Comparison of ENCODE assay signal across 10 mouse cellular contexts in the genomic region with DNA sequence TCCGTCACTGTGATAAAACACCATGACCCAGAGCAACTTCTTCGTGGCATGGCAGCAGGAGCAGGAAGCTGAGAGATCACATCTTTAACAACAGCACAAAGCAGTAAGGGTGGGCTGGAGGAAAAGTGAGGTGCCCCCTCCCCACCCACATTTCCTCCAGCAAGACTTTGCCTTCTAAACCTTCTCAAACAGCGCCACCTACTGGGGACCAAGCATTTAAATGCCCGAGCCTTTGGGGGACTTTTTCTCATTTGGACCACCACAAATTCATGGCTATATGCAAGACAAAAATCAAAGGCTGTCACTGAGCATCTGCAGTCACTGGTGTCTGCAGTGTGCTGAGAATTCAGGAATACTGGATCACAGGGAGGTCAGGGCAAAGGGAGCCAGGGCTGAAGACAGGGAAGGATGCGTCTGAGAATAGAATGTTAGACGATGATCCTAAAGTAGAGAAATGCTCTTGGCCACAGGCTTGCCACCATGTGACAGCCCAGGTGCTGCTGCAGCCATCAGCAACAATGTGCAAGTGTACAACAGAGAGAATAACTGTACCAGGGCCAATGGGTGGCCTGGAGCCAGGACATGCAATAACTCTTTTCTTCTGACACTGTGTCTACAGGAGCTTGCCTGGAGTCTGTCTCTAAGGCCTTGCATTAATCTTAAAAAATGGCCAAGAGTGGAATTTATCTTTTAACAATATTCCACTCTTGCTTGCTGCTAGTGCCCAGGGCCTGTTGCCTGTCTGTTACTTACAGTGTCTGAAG.
DNase-seq lines count a peak whose midpoint lies in the region; ATAC-seq and TF ChIP-seq lines count a peak whose summit lies in the region.
"Had no signal": no experiment of that assay in that cellular context is flagged by ENCODE, and none has a peak within 500 bp of the region (broad histone marks: within the 10 kb centered on the region; RNA-seq: fewer than 3 reads in every experiment).

No protein-coding gene starts in this region.

- peak; percentile 58 for TF ChIP-seq CTCF in hindbrain, postnatal 0 days (IDR thresholded peaks at IDR 0.05; ENCODE audit: low read depth)
- peak; percentile 43; the same call in 1 of the 2 replicates for TF ChIP-seq CTCF in small intestine, adult 2 months (IDR thresholded peaks at IDR 0.05; ENCODE audit: extremely low read depth, insufficient read length, insufficient replicate concordance, low read depth, low read length)

- no peak overlapping the region for H3K4me2 ChIP-seq in hindbrain, postnatal 0 days (ENCODE audit: low read depth, low read length)
- H3K4me2 ChIP-seq in hindbrain, embryonic 12.5 days (replicated peaks): no peak overlapping the region
- H3K4me2 ChIP-seq in midbrain, embryonic 16.5 days (ENCODE audit: low read length): no peak overlapping the region
- H3K4me2 ChIP-seq: lung, embryonic 15.5 days had no signal

- no peak overlapping the region for H3K4me3 ChIP-seq in hindbrain, postnatal 0 days (ENCODE audit: low read length)
- no peak overlapping the region for H3K4me3 ChIP-seq in hindbrain, embryonic 12.5 days
- H3K4me3 ChIP-seq in small intestine, adult 2 months (ENCODE audit: low read depth, low read length): no peak overlapping the region
- no peak overlapping the region for H3K4me3 ChIP-seq in midbrain, embryonic 16.5 days (ENCODE audit: low read depth, low read length)
- H3K4me3 ChIP-seq: lung, embryonic 15.5 days had no signal

- ATAC-seq in hindbrain, postnatal 0 days: no peak
- ATAC-seq in hindbrain, embryonic 12.5 days (ENCODE audit: low FRiP score): no peak
- ATAC-seq in midbrain, embryonic 16.5 days: no peak

- no peaks in the 10 kb centered on the region for H3K4me1 ChIP-seq in hindbrain, postnatal 0 days (ENCODE audit: insufficient read depth, low read length)
- H3K4me1 ChIP-seq in hindbrain, embryonic 12.5 days: peaks cover 9% of the 10 kb centered on the region
- no peaks in the 10 kb centered on the region for H3K4me1 ChIP-seq in small intestine, adult 2 months (ENCODE audit: control insufficient read depth, insufficient read depth, insufficient read length, low read length)
- no peaks in the 10 kb centered on the region for H3K4me1 ChIP-seq in midbrain, embryonic 16.5 days (ENCODE audit: control insufficient read depth, insufficient read depth, low read length)
- H3K4me1 ChIP-seq: lung, embryonic 15.5 days had no signal

- no peak overlapping the region for H3K9ac ChIP-seq in hindbrain, postnatal 0 days (replicated peaks; ENCODE audit: low read length)
- no peak overlapping the region for H3K9ac ChIP-seq in hindbrain, embryonic 12.5 days
- H3K9ac ChIP-seq in midbrain, embryonic 16.5 days (ENCODE audit: low read depth, low read length): no peak overlapping the region
- H3K9ac ChIP-seq: lung, embryonic 15.5 days had no signal

- intact Hi-C loops in left cerebral cortex, postnatal 36 days (cut with DNase I): loop anchor here (5.0 kb wide), 2 partner anchors 107 to 122 kb away; no protein-coding TSS in a partner anchor

- no peaks in the 10 kb centered on the region for H3K36me3 ChIP-seq in hindbrain, postnatal 0 days (ENCODE audit: insufficient read depth, low read length)
- H3K36me3 ChIP-seq in hindbrain, embryonic 12.5 days: no peaks in the 10 kb centered on the region
- H3K36me3 ChIP-seq in small intestine, adult 2 months (ENCODE audit: control insufficient read depth, insufficient read depth, low read length): no peaks in the 10 kb centered on the region
- H3K36me3 ChIP-seq in midbrain, embryonic 16.5 days (ENCODE audit: control insufficient read depth, insufficient read depth, low read length): no peaks in the 10 kb centered on the region
- H3K36me3 ChIP-seq: lung, embryonic 15.5 days had no signal

- 89% methylated on average over 6 of the region's 6 CpGs for WGBS in hindbrain, postnatal 0 days
- WGBS in hindbrain, embryonic 12.5 days: 88% methylated on average over 6 of the region's 6 CpGs
- whole genome bisulfite sequencing in small intestine, adult 2 months: 87% methylated on average over 6 of the region's 6 CpGs
- 89% methylated on average over 6 of the region's 6 CpGs for WGBS in midbrain, embryonic 16.5 days

- no peaks in the 10 kb centered on the region for H3K9me3 ChIP-seq in hindbrain, postnatal 0 days (ENCODE audit: low read length)
- H3K9me3 ChIP-seq in hindbrain, embryonic 12.5 days (replicated peaks): no peaks in the 10 kb centered on the region
- H3K9me3 ChIP-seq in midbrain, embryonic 16.5 days (replicated peaks; ENCODE audit: control insufficient read depth, low read length, poor library complexity, severe bottlenecking): no peaks in the 10 kb centered on the region
- H3K9me3 ChIP-seq: lung, embryonic 15.5 days had no signal

- peak; percentile 58 for DNase-seq in hindbrain, postnatal 0 days (ENCODE audit: low spot score)
- peak; percentile 62 for DNase-seq in right cerebral cortex, postnatal 4 days
- no peak for DNase-seq in right cerebral cortex, postnatal 25 days
- DNase-seq in adrenal gland, adult 2 months: peak; percentile 48
- DNase-seq in left cerebral cortex, postnatal 36 days (ENCODE audit: low spot score in 2 of 2): no peak
- DNase-seq: thymus, postnatal 4 days had no signal

- H3K27ac ChIP-seq in hindbrain, postnatal 0 days: no peak overlapping the region
- no peak overlapping the region for H3K27ac ChIP-seq in hindbrain, embryonic 12.5 days
- H3K27ac ChIP-seq in small intestine, adult 2 months (ENCODE audit: insufficient read depth, low read depth, low read length): no peak overlapping the region
- no peak overlapping the region for H3K27ac ChIP-seq in midbrain, embryonic 16.5 days (ENCODE audit: low read length)
- H3K27ac ChIP-seq: lung, embryonic 15.5 days had no signal

- TF ChIP-seq POLR2A in small intestine, adult 2 months (IDR thresholded peaks at IDR 0.05; ENCODE audit: low read depth, low read length): no peak

- no peaks in the 10 kb centered on the region for H3K27me3 ChIP-seq in hindbrain, postnatal 0 days (ENCODE audit: insufficient read depth, low read length)
- no peaks in the 10 kb centered on the region for H3K27me3 ChIP-seq in hindbrain, embryonic 12.5 days
- no peaks in the 10 kb centered on the region for H3K27me3 ChIP-seq in small intestine, adult 2 months (ENCODE audit: control insufficient read depth, insufficient read depth, low read length)
- H3K27me3 ChIP-seq in midbrain, embryonic 16.5 days (ENCODE audit: control insufficient read depth, insufficient read depth, low read depth, low read length): no peaks in the 10 kb centered on the region
- H3K27me3 ChIP-seq: lung, embryonic 15.5 days had no signal

Comparison
In these comparisons a context has a peak if more than half of its experiments do, and no peak if none do; other contexts are left out.
1. DNase-seq: peak in hindbrain, postnatal 0 days (single experiment), right cerebral cortex, postnatal 4 days (single experiment) and adrenal gland, adult 2 months (single experiment); none in right cerebral cortex, postnatal 25 days (single experiment) and left cerebral cortex, postnatal 36 days (0 of 2).